Comparison of ENCODE assay signal across 10 mouse cellular contexts in the genomic region with DNA sequence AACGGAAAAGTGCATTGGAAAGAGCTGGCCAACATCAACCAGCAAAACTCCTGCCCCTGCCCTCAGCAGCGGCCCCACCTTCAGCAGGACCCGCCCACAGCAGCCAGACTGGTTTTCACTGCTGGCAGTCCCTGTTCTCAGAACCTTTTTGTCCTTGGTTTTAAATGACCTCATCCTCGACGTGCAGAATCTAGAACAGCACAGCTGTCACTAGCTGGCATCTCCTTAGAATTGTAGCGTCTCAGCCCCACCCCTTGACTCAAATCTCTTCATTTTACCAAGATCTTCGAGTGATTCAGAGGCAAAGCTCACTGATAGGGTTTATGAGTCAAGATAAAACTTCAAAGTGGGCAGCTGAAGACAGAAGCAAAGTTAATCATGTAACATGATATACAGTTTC. TPM values are rescaled to one million over a fixed set of nuclear protein-coding genes. Genes with fewer than 3 reads are reported as not detected.
DNase-seq lines count a peak whose midpoint lies in the region; ATAC-seq lines count a peak whose summit lies in the region.
"Had no signal": no experiment of that assay in that cellular context is flagged by ENCODE, and none has a peak within 500 bp of the region (broad histone marks: within the 10 kb centered on the region; RNA-seq: fewer than 3 reads in every experiment).

No protein-coding gene starts in this region.

- peak; percentile 25 for DNase-seq in gastrocnemius, postnatal 14 days
- DNase-seq in gastrocnemius, adult 8-10 months (ENCODE audit: low spot score in 2 of 2): no peak
- DNase-seq in adrenal gland, adult 2 months: peak; percentile 79
- peak; percentile 49 for DNase-seq in heart, postnatal 25 days (ENCODE audit: low spot score)
- peak; percentile 42 to 49 for DNase-seq in lung, postnatal 4 days
- DNase-seq in left cerebral cortex, postnatal 10 days (ENCODE audit: extremely low spot score in 1 of 2, low spot score in 2 of 2): no peak
- no peak for DNase-seq in spleen, postnatal 14 days (ENCODE audit: low spot score in 2 of 2)

- H3K9ac ChIP-seq in midbrain, embryonic 16.5 days (ENCODE audit: low read depth, low read length): no peak overlapping the region
- H3K9ac ChIP-seq: neural tube, embryonic 12.5 days had no signal

- H3K9me3 ChIP-seq in midbrain, embryonic 16.5 days (replicated peaks; ENCODE audit: control insufficient read depth, low read length, poor library complexity, severe bottlenecking): no peaks in the 10 kb centered on the region
- H3K9me3 ChIP-seq: G1E; neural tube, embryonic 12.5 days had no signal

- no peaks in the 10 kb centered on the region for H3K4me1 ChIP-seq in midbrain, embryonic 16.5 days (ENCODE audit: control insufficient read depth, insufficient read depth, low read length)
- H3K4me1 ChIP-seq: neural tube, embryonic 12.5 days had no signal

- no peak for ATAC-seq in midbrain, embryonic 16.5 days

- no peaks in the 10 kb centered on the region for H3K36me3 ChIP-seq in midbrain, embryonic 16.5 days (ENCODE audit: control insufficient read depth, insufficient read depth, low read length)
- H3K36me3 ChIP-seq: G1E; neural tube, embryonic 12.5 days had no signal

- H3K4me3 ChIP-seq in midbrain, embryonic 16.5 days (ENCODE audit: low read depth, low read length): no peak overlapping the region
- H3K4me3 ChIP-seq: neural tube, embryonic 12.5 days had no signal

- no peak overlapping the region for H3K27ac ChIP-seq in midbrain, embryonic 16.5 days (ENCODE audit: low read length)
- H3K27ac ChIP-seq: neural tube, embryonic 12.5 days had no signal

- H3K4me2 ChIP-seq in midbrain, embryonic 16.5 days (ENCODE audit: low read length): no peak overlapping the region
- H3K4me2 ChIP-seq: neural tube, embryonic 12.5 days had no signal

- no peaks in the 10 kb centered on the region for H3K27me3 ChIP-seq in midbrain, embryonic 16.5 days (ENCODE audit: control insufficient read depth, insufficient read depth, low read depth, low read length)
- H3K27me3 ChIP-seq: neural tube, embryonic 12.5 days had no signal

- intact Hi-C loops in gastrocnemius, postnatal 14 days (cut with DNase I; ENCODE audit: low total_unique reads): no loop called here
- intact Hi-C loops in heart, postnatal 25 days (cut with DNase I): loop anchor here (5.0 kb wide), 1 partner anchor 215 kb away; no protein-coding TSS in a partner anchor
- intact Hi-C loops in left cerebral cortex, postnatal 10 days (cut with DNase I): no loop called here

- 26% methylated on average over 7 of the region's 7 CpGs for WGBS in midbrain, embryonic 16.5 days

RNA-seq across cellular contexts. Expression of a gene that starts 57.8 kb away (rescaled TPM):
- total RNA-seq in gastrocnemius, postnatal 14 days (2021): 10 to 100 TPM; 65.0 to 73.0 TPM
- total RNA-seq in gastrocnemius, adult 8-10 months (2022): 10 to 100 TPM; 53.9 to 74.5 (median 64.0) TPM
- 10 to 100 TPM; 51.3 to 66.8 TPM for total RNA-seq in adrenal gland, adult 2 months (2021)
- polyA plus RNA-seq in adrenal gland, adult 2 months (2012; rRNA removed): 8.8 and 9.0 TPM in 2 replicates
- total RNA-seq in heart, postnatal 25 days (2021): 10 to 100 TPM; 61.0 to 79.5 TPM
- 10 to 100 TPM; 23.3 to 25.8 TPM for total RNA-seq in left cerebral cortex, postnatal 10 days (2021)
- 10.7 and 13.1 TPM in 2 replicates for polyA plus RNA-seq in midbrain, embryonic 16.5 days (2015; fragmentation: Nextera tagmentation; extraction: Ambion mirVana)

Comparison
In these comparisons a context has a peak if more than half of its experiments do, and no peak if none do; other contexts are left out.
1. DNase-seq: peak in gastrocnemius, postnatal 14 days (single experiment), adrenal gland, adult 2 months (single experiment), heart, postnatal 25 days (single experiment) and lung, postnatal 4 days (2 of 2); none in gastrocnemius, adult 8-10 months (0 of 2), left cerebral cortex, postnatal 10 days (0 of 2) and spleen, postnatal 14 days (0 of 2).